Mouse (Mus musculus) adipose tissue, adult 10 weeks (tissue): ENCODE results near the gene Tns2. TPM values are rescaled to one million over a fixed set of nuclear protein-coding genes. Genes with fewer than 3 reads are reported as not detected.

Experiments
- polyA plus RNA-seq: library from polyadenylated mRNA; stranded (reverse); fragments of 350-450 nt; fragmentation: Illumina TruSeq; extraction: RNeasy Lipid Tissue Mini Kit (QIAGEN cat#74804); gene quantifications from one replicate; pipeline ENCODE4 v1.2.3, GENCODE M21; 2014; ENCODE audit warnings: low read depth, low replicate concordance

Gene Tns2
- 102 TPM for polyA plus RNA-seq

GRCm38 (mm10) chr15:102100161-102100981, at the start of gene Tns2:
Tns2 (plus strand) TSS chr15:102100413.

DNA sequence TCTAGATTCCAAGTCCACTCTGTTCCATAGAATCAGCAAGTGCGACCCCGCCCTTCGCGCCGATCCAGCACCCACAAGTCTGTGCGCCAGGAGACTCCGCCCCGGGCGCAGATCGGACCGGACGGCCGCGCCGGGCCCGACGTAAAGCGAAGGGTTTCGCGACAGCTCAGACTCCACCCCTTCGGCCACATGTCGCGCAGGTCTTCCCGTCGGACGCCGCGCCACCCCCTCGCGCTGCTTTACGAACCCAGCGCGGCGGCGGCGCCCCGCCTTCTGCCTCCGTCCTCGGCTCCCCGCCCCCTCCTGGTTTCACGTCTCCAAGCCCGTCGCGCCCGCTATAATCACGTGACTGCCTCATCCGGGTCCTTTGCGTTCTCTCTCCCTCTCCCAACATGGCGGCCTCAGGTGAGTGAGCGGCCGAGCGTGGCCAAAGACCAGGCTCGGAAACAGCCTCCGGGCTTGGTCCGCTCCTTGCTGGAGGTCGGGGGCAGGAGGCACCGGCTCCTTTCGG, 26.6 kb upstream of the Tns2 start, which contains the start of gene Eif4b:
TSS of gene Eif4b (plus strand) at position 215 of the 511 bp plus-strand sequence.

DNA sequence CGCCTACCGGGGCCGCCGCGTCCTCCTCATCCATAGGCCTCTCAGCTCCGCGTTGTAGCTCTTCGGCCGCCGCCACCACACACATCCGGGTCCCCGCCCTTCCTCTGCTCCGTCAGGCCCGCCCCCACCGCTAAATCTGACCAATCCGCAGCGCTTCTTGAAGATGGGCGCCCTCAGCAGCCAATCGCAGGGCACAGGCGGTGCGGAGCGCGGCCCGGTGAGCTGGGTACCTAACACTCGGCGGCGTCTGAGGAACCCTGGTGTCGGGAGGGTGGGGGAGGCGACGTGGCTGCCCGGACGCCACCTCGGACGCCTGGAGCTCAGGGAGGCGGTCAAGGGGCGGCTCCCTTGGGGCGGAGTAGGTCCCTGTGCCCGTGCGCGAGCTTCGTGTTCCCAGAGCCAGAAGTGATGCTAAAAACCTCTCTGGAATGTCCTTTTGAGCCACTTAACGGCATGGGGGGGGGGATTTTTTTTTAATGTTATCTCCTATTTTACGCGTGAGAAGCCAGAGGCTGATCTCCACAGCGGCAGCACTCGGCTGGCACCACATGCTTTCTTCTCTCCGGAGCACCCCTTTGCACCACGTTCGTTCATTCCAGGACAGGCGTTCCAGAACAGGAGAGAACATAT, 36.0 kb downstream of the Tns2 start, which contains the start of gene Spryd3:
TSS of gene Spryd3 (minus strand) at position 106 of the 630 bp plus-strand sequence.

GRCm38 (mm10) chr15:102144274-102144711, 44.1 kb downstream of the Tns2 start, which contains the start of gene Igfbp6:
Igfbp6 (plus strand) TSS chr15:102144362.

DNA sequence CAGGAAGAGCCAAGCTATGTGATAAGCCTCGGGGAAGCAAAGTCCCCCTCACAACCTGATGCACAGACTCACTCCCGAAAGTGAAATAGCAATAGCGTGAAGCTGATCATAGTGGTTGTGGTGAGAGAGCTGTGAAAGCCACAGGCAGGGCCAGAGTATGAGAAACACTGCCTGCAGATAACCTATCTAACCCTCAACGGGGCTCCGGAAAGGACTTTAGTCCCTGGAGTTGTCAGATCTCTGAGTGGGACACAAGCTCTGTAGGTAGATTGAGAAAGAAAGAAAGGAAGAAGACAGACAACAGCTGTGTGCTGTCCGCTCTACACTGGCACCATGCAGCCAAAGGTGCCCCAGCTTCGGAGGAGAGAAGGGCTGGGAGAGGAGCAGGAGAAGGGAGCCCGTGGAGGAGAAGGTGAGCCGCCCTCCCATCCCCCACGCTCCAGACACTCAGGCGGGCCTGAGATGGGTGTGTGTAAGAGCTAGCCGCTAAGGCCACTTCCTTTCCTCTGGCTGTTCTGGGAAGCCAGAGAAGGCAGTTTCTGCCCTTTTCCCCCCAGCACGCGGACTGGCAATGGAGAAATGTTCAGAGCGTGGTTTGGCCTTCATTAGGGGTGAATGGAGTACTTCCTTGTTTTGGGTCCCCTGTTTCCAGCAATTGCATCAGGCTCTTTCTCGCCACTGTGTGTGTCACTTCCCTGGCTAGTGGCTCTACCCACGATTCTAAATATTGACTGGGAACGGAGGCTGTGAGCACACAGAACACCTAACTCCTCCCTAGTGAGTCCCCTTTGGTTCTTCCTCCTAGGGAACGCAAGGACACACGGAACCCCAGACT, 50.3 kb downstream of the Tns2 start, which contains the start of gene Soat2:
TSS of gene Soat2 (plus strand) at position 226 of the 835 bp plus-strand sequence.

Other genes with a start within 250 kb of the Tns2 start
- not detected for gene Krt1, start 249.6 kb upstream of the Tns2 start, polyA plus RNA-seq
- gene Krt77, start 230.7 kb upstream of the Tns2 start, polyA plus RNA-seq = not detected
- not detected for gene Krt76, start 207.5 kb upstream of the Tns2 start, polyA plus RNA-seq
- not detected for gene Krt4, start 175.7 kb upstream of the Tns2 start, polyA plus RNA-seq
- gene Krt79, start 160.1 kb upstream of the Tns2 start, polyA plus RNA-seq = 1.6 TPM
- 0.19 TPM for gene Krt78, start 146.1 kb upstream of the Tns2 start, polyA plus RNA-seq
- 197 TPM for gene Krt8, start 95.9 kb upstream of the Tns2 start, polyA plus RNA-seq
- gene Krt18, start 72.2 kb upstream of the Tns2 start, polyA plus RNA-seq = 277 TPM
- gene Eif4b, start 26.6 kb upstream of the Tns2 start, polyA plus RNA-seq = 163 TPM
- 54.5 TPM for gene Spryd3, start 35.8 kb downstream of the Tns2 start, polyA plus RNA-seq
- gene Igfbp6, start 43.9 kb downstream of the Tns2 start, polyA plus RNA-seq = 147 TPM
- gene Soat2, start 50.1 kb downstream of the Tns2 start, polyA plus RNA-seq = 0.40 TPM
- 63.0 TPM for gene Zfp740, start 102.8 kb downstream of the Tns2 start, polyA plus RNA-seq
- gene Csad, start 104.3 kb downstream of the Tns2 start, polyA plus RNA-seq = 192 TPM
- gene Itgb7, start 131.5 kb downstream of the Tns2 start, polyA plus RNA-seq = 5.4 TPM
- gene Rarg, start 157.1 kb downstream of the Tns2 start, polyA plus RNA-seq = 30.3 TPM
- 0.14 TPM for gene Gm9918, start 170.2 kb downstream of the Tns2 start, polyA plus RNA-seq
- gene Mfsd5, start 179.0 kb downstream of the Tns2 start, polyA plus RNA-seq = 30.6 TPM
- 4.2 TPM for gene Espl1, start 195.9 kb downstream of the Tns2 start, polyA plus RNA-seq
- gene Pfdn5, start 225.7 kb downstream of the Tns2 start, polyA plus RNA-seq = 474 TPM
- gene Myg1, start 231.3 kb downstream of the Tns2 start, polyA plus RNA-seq = 45.1 TPM